Mouse (Mus musculus) brown adipose tissue, adult 24 weeks (tissue): ENCODE results near the gene Tulp1. TPM values are rescaled to one million over a fixed set of nuclear protein-coding genes. Genes with fewer than 3 reads are reported as not detected.
"Not testable (repeated sequence)": the region's sequence is repeated elsewhere in the genome, so short reads cannot be mapped to it uniquely, and the experiment has no call there.

Experiments
- H3K27ac ChIP-seq: fragments of 200-500 bp; replicated peaks from 2 replicates; pipeline ENCODE4 v1.5.1; 2012; ENCODE audit warnings: low read depth, mild to moderate bottlenecking, low read length
- H3K4me1 ChIP-seq: fragments of 200-500 bp; 2 replicates; pipeline ENCODE4 v1.6.1; 2012; ENCODE audit warnings: low read length, mixed read lengths; ENCODE audit not compliant: control insufficient read depth, insufficient read depth, insufficient read length
- H3K4me3 ChIP-seq: fragments of 200-500 bp; 2 replicates; pipeline ENCODE4 v1.5.1; 2012; ENCODE audit warnings: low read depth, mild to moderate bottlenecking, low read length, moderate library complexity; ENCODE audit not compliant: insufficient read depth
- polyA plus RNA-seq: library from polyadenylated mRNA; stranded (reverse); fragments of >200 nt; gene quantifications from 2 replicates; pipeline ENCODE4 v1.2.4, GENCODE M21; 2012; ENCODE audit not compliant: missing spikeins, insufficient read depth, insufficient read length

The Tulp1 gene
- polyA plus RNA-seq, 1 experiment: not detected

GRCm38 (mm10) chr17:28332915-28333546, 32.0 kb downstream of the Tulp1 start:
- H3K4me3 ChIP-seq: no peak overlapping the region
- no peak overlapping the region for H3K27ac ChIP-seq
- no peaks in the 10 kb centered on the region for H3K4me1 ChIP-seq

- Histone ChIP-seq H3K4me3 (no peak overlapping the region), H3K27ac (no peak overlapping the region), H3K4me1 (no peaks in the 10 kb centered on the region)
Observed at GRCm38 (mm10) chr17:28332113-28332914, 32.7 kb downstream of the Tulp1 start.

GRCm38 (mm10) chr17:28331241-28332112, 33.5 kb downstream of the Tulp1 start:
- H3K27ac ChIP-seq: no peak overlapping the region
- no peak overlapping the region for H3K4me3 ChIP-seq
- no peaks in the 10 kb centered on the region for H3K4me1 ChIP-seq

GRCm38 (mm10) chr17:28330590-28330989, 34.4 kb downstream of the Tulp1 start:
- not testable (repeated sequence) for H3K27ac ChIP-seq, H3K4me1 ChIP-seq, H3K4me3 ChIP-seq

GRCm38 (mm10) chr17:28330232-28330546, 34.8 kb downstream of the Tulp1 start:
- Histone ChIP-seq H3K27ac (no peak overlapping the region), H3K4me1 (no peaks in the 10 kb centered on the region), H3K4me3 (peak overlapping the region; percentile 71; the same call in 1 of the 2 replicates)

- no peak overlapping the region for H3K27ac ChIP-seq
- H3K4me3 ChIP-seq: peak overlapping the region; percentile 71
- no peaks in the 10 kb centered on the region for H3K4me1 ChIP-seq
Observed at GRCm38 (mm10) chr17:28329503-28330231, 35.4 kb downstream of the Tulp1 start.

- Histone ChIP-seq H3K4me3 (peak overlapping the region; percentile 71), H3K27ac (peak overlapping the region; percentile 36)
Observed at GRCm38 (mm10) chr17:28328946-28329345, 36.1 kb downstream of the Tulp1 start.

GRCm38 (mm10) chr17:28328366-28328928, 36.6 kb downstream of the Tulp1 start, which contains the start of gene Rpl10a:
TSS of gene Rpl10a (plus strand) at chr17:28328471.
- H3K4me3 ChIP-seq: peak within 1 kb of the TSS; percentile 71
- peak within 1 kb of the TSS; percentile 49 for H3K27ac ChIP-seq
- no peaks in the 10 kb centered on the region for H3K4me1 ChIP-seq

More at GRCm38 (mm10) chr17:28328946-28329345, 36.1 kb downstream of the Tulp1 start:
- H3K4me1 ChIP-seq: no peaks in the 10 kb centered on the region

- peak overlapping the region; percentile 49 for H3K27ac ChIP-seq
- peak overlapping the region; percentile 51 for H3K4me3 ChIP-seq
- no peaks in the 10 kb centered on the region for H3K4me1 ChIP-seq
Observed at GRCm38 (mm10) chr17:28327673-28328325, 37.2 kb downstream of the Tulp1 start.

GRCm38 (mm10) chr17:28326951-28327350, 38.1 kb downstream of the Tulp1 start:
- Histone ChIP-seq H3K27ac (no peak overlapping the region), H3K4me3 (no peak overlapping the region), H3K4me1 (no peaks in the 10 kb centered on the region)

GRCm38 (mm10) chr17:28325751-28326150, 39.3 kb downstream of the Tulp1 start:
- Histone ChIP-seq H3K27ac (no peak overlapping the region), H3K4me1 (no peaks in the 10 kb centered on the region), H3K4me3 (no peak overlapping the region)

GRCm38 (mm10) chr17:28324416-28324815, 40.6 kb downstream of the Tulp1 start:
- H3K27ac ChIP-seq, H3K4me3 ChIP-seq: not testable (repeated sequence)

GRCm38 (mm10) chr17:28323786-28324185, 41.2 kb downstream of the Tulp1 start:
- Histone ChIP-seq H3K4me3 (no peak overlapping the region), H3K27ac (no peak overlapping the region), H3K4me1 (no peaks in the 10 kb centered on the region)

More at GRCm38 (mm10) chr17:28324416-28324815, 40.6 kb downstream of the Tulp1 start:
- H3K4me1 ChIP-seq: not testable (repeated sequence)

GRCm38 (mm10) chr17:28321700-28322099, 43.3 kb downstream of the Tulp1 start:
- no peaks in the 10 kb centered on the region for H3K4me1 ChIP-seq
- H3K27ac ChIP-seq: no peak overlapping the region
- no peak overlapping the region for H3K4me3 ChIP-seq
